Mouse (Mus musculus) stomach, embryonic 14.5 days (tissue): ENCODE results near the gene Pip5kl1. TPM values are rescaled to one million over a fixed set of nuclear protein-coding genes. Genes with fewer than 3 reads are reported as not detected.
A peak's percentile ranks its signal among the peaks of the same experiment; 100 is the strongest.

ENCODE experiments used
- ATAC-seq: fragments of 200-750 bp; cut with Nextera tagmentation; 2 replicates; pipeline ENCODE4 v1.8.0; 2017; ENCODE audit warnings: low read depth, moderate TSS enrichment; ENCODE audit not compliant: insufficient number of reproducible peaks, insufficient read depth, low FRiP score
- H3K27ac ChIP-seq: fragments of 300-500 bp; sonication (generic); 2 replicates; pipeline ENCODE4 v1.5.1; 2014; ENCODE audit warnings: mild to moderate bottlenecking, low read length, moderate library complexity, mixed read lengths
- H3K27me3 ChIP-seq: fragments of 300-500 bp; sonication (generic); 2 replicates; pipeline ENCODE4 v1.6.1; 2014; ENCODE audit warnings: low read length, control low read depth, mixed read lengths; ENCODE audit not compliant: control insufficient read depth, insufficient read depth
- H3K36me3 ChIP-seq: fragments of 300-500 bp; sonication (generic); 2 replicates; pipeline ENCODE4 v1.6.1; 2014; ENCODE audit warnings: mild to moderate bottlenecking, control low read depth, low read length, moderate library complexity, mixed read lengths; ENCODE audit not compliant: control insufficient read depth, insufficient read depth
- H3K4me1 ChIP-seq: fragments of 300-500 bp; sonication (generic); 2 replicates; pipeline ENCODE4 v1.6.1; 2014; ENCODE audit warnings: low read length, control low read depth, mixed read lengths; ENCODE audit not compliant: control insufficient read depth, insufficient read depth
- H3K4me2 ChIP-seq: fragments of 300-500 bp; sonication (generic); replicated peaks from 2 replicates; pipeline ENCODE4 v1.6.1; 2014; ENCODE audit warnings: low read depth, low read length, control low read depth
- H3K4me3 ChIP-seq: fragments of 300-500 bp; sonication (generic); 2 replicates; pipeline ENCODE4 v1.5.1; 2014; ENCODE audit warnings: low read depth, low read length, control low read depth
- H3K9ac ChIP-seq: fragments of 300-500 bp; sonication (generic); replicated peaks from 2 replicates; pipeline ENCODE4 v1.6.1; 2014; ENCODE audit warnings: low read depth, mild to moderate bottlenecking, control low read depth, low read length, moderate library complexity, mixed read lengths
- H3K9me3 ChIP-seq: fragments of 300-500 bp; sonication (generic); 2 replicates; pipeline ENCODE4 v1.6.1; 2016; ENCODE audit warnings: low read depth, low read length, control low read depth; ENCODE audit not compliant: control insufficient read depth
- WGBS: fragments of 180-500 bp; shearing (Covaris S2); extraction: QIAGEN DNeasy Blood & Tissue Kit; methylation state at CpG from one replicate; pipeline ENCODE4 v1.1.7; 2014; 5-methylcytosine and 5-hydroxymethylcytosine counted together
- polyA plus RNA-seq: library from polyadenylated mRNA; unstranded; fragments of >200 nt; fragmentation: Nextera tagmentation; extraction: Ambion mirVana; gene quantifications from 2 replicates; pipeline ENCODE4 v1.2.1, GENCODE M21; 2014

Pip5kl1 gene
- polyA plus RNA-seq, 1 experiment from 2014 or later: 1.4 TPM

GRCm38 (mm10) chr2:32585149-32585714 is 10.6 kb downstream of the Pip5kl1 start:
- no peaks in the 10 kb centered on the region for H3K9me3 ChIP-seq
- H3K4me1 ChIP-seq: peaks cover 16% of the 10 kb centered on the region; the same call in 1 of the 2 replicates
- WGBS: 82% methylated on average over 7 of the region's 7 CpGs
- H3K4me2 ChIP-seq: no peak overlapping the region
- H3K27ac ChIP-seq: no peak overlapping the region
- no peak overlapping the region for H3K4me3 ChIP-seq
- H3K27me3 ChIP-seq: no peaks in the 10 kb centered on the region
- no peaks in the 10 kb centered on the region; the same call in 1 of the 2 replicates for H3K36me3 ChIP-seq
- no peak overlapping the region for H3K9ac ChIP-seq
- no peak for ATAC-seq

DNA sequence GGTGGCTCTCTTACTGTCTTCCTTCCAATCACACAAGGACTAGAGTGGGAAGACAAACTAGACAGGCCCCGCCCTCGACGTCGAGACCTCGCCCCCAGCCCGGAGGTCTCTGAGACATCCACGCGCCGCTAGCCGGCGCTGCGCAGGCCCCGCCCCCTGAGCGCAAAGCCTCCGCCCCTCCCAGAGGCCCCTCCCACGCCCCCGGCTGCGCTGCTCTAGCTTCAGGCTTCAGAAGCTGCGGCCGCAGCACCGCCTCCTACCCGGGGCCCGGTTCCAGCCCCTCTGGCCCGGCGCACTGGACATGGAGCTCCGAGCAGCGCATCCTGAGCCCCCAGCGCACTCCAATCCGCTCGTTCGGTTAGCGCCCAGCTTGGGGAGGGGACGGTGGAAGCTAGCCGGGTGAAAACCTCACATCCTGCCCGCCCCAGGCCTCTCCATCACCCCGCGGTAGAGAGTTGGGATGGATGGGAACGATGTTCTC is 12.3 kb downstream of the Pip5kl1 start, which contains the start of gene St6galnac4:
Gene St6galnac4, plus strand, starts transcription at position 225 of the 481 bp plus-strand sequence.
- Histone ChIP-seq H3K9ac (peak within 1 kb of the TSS; percentile 40), H3K4me2 (peak within 1 kb of the TSS; percentile 72), H3K27ac (peak within 1 kb of the TSS; percentile 64), H3K4me1 (peaks cover 16% of the 10 kb centered on the region; the same call in 1 of the 2 replicates), H3K36me3 (no peaks in the 10 kb centered on the region; the same call in 1 of the 2 replicates), H3K27me3 (no peaks in the 10 kb centered on the region), H3K9me3 (no peaks in the 10 kb centered on the region), H3K4me3 (peak within 1 kb of the TSS; percentile 46)
- WGBS: under 1% methylated on average over 38 of the region's 38 CpGs
- ATAC-seq: peak; percentile 90

DNA sequence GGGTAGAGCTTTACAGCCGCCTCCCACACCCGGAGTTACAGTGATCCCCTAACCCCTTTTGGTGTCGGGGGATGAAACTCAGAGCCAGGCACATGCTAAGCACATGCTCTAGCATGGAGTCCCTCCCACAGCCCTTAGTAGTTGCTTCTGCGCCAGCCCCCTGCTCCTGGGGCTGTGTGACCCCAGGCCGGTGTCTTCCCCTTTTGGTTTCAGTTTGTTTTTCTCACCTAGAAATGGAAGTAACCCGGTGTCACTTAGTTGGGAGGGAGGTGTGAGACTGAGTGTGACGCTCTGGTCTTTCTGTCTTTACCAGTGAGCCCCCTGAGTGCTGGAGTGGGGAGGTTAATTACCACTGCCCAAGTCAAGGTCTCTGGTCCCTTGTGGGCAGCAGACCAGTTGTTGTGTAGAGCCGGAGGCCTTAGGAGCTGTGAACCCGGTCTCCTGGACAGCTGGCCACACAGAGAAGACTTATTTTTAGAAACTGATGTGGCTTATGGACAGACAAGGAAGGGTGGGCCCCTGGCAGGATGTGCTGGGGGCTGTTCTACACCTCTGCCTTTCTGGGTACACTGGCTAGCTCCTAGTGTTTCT is 13.2 kb downstream of the Pip5kl1 start:
- H3K4me2 ChIP-seq: peak overlapping the region; percentile 72
- no peaks in the 10 kb centered on the region for H3K27me3 ChIP-seq
- ATAC-seq: no peak
- no peaks in the 10 kb centered on the region for H3K9me3 ChIP-seq
- H3K4me1 ChIP-seq: peaks cover 16% of the 10 kb centered on the region; the same call in 1 of the 2 replicates
- peak overlapping the region; percentile 46 for H3K4me3 ChIP-seq
- no peak overlapping the region; the same call in 1 of the 2 replicates for H3K27ac ChIP-seq
- WGBS: 27% methylated on average over 9 of the region's 9 CpGs
- no peaks in the 10 kb centered on the region; the same call in 1 of the 2 replicates for H3K36me3 ChIP-seq
- H3K9ac ChIP-seq: peak overlapping the region; percentile 40

GRCm38 (mm10) chr2:32589213-32589795 is 14.7 kb downstream of the Pip5kl1 start:
- Histone ChIP-seq H3K9ac (no peak overlapping the region), H3K27ac (no peak overlapping the region), H3K9me3 (no peaks in the 10 kb centered on the region), H3K4me3 (no peak overlapping the region), H3K4me2 (no peak overlapping the region), H3K27me3 (no peaks in the 10 kb centered on the region), H3K36me3 (peaks cover 3% of the 10 kb centered on the region; the same call in 1 of the 2 replicates), H3K4me1 (peaks cover 16% of the 10 kb centered on the region; the same call in 1 of the 2 replicates)
- 78% methylated on average over 11 of the region's 11 CpGs for WGBS
- no peak for ATAC-seq

GRCm38 (mm10) chr2:32590224-32590623 is 15.6 kb downstream of the Pip5kl1 start:
- 63% methylated on average over 10 of the region's 10 CpGs for WGBS
- no peak overlapping the region for H3K4me3 ChIP-seq
- H3K9ac ChIP-seq: no peak overlapping the region
- H3K4me2 ChIP-seq: no peak overlapping the region
- H3K27me3 ChIP-seq: no peaks in the 10 kb centered on the region
- no peak for ATAC-seq
- peaks cover 3% of the 10 kb centered on the region; the same call in 1 of the 2 replicates for H3K36me3 ChIP-seq
- H3K9me3 ChIP-seq: no peaks in the 10 kb centered on the region
- H3K27ac ChIP-seq: no peak overlapping the region
- H3K4me1 ChIP-seq: peaks cover 16% of the 10 kb centered on the region; the same call in 1 of the 2 replicates

DNA sequence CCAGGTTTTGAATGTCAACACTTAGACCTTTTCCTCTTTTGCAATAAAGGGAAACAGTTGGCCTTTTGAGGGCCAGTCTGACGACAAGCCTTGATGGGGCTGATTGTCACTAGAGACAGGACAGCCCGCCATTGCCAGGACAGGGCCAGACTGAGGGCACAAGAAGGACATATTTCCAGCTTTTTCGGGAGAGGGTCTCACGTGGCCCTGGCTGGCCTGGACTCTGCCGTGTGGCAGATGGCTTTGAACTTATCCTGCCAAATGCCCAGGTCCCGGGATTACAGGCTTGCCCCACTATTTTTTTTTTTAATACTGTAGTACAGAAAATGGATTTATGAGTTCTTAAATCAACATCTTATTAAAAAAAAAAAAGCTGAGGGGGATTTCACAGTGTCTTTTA is 16.7 kb downstream of the Pip5kl1 start:
- Histone ChIP-seq H3K4me3 (no peak overlapping the region), H3K4me1 (peaks cover 16% of the 10 kb centered on the region; the same call in 1 of the 2 replicates), H3K9ac (no peak overlapping the region), H3K4me2 (no peak overlapping the region), H3K27ac (no peak overlapping the region), H3K36me3 (peaks cover 3% of the 10 kb centered on the region; the same call in 1 of the 2 replicates), H3K9me3 (no peaks in the 10 kb centered on the region), H3K27me3 (no peaks in the 10 kb centered on the region)
- no peak for ATAC-seq
- 68% methylated on average over 6 of the region's 6 CpGs for WGBS

DNA sequence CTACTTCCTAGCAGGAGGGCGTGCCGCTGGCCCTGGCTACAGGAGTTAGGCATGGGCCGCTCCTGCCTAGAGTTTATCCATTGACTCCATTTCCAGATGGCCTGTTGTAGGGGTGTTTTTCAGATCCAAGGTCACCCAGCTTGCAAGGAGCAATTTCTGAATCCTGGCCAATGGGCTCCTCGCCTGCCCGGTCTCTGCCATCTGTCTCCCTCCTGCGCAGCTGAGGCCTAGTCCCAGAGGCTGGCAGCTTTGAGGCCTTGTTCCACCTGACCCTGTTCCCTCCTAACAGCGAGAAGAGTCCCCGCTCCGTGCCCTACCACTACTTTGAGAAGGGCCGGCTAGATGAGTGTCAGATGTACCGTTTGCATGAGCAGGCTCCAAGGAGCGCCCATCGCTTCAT is 22.1 kb downstream of the Pip5kl1 start:
- Histone ChIP-seq H3K36me3 (peaks cover 11% of the 10 kb centered on the region; the same call in 1 of the 2 replicates), H3K27ac (no peak overlapping the region), H3K4me2 (no peak overlapping the region), H3K4me1 (no peaks in the 10 kb centered on the region), H3K27me3 (no peaks in the 10 kb centered on the region), H3K4me3 (no peak overlapping the region), H3K9ac (no peak overlapping the region), H3K9me3 (no peaks in the 10 kb centered on the region)
- ATAC-seq: no peak
- 87% methylated on average over 13 of the region's 13 CpGs for WGBS

GRCm38 (mm10) chr2:32597248-32597647 is 22.7 kb downstream of the Pip5kl1 start:
- Histone ChIP-seq H3K9ac (no peak overlapping the region), H3K27me3 (no peaks in the 10 kb centered on the region), H3K4me2 (no peak overlapping the region), H3K9me3 (no peaks in the 10 kb centered on the region), H3K4me3 (no peak overlapping the region), H3K27ac (no peak overlapping the region), H3K4me1 (no peaks in the 10 kb centered on the region), H3K36me3 (peaks cover 11% of the 10 kb centered on the region; the same call in 1 of the 2 replicates)
- ATAC-seq: no peak
- WGBS: 86% methylated on average over 5 of the region's 5 CpGs
